Mouse (Mus musculus): ENCODE results near the gene Myo18b. TPM values are rescaled to one million over a fixed set of nuclear protein-coding genes. Genes with fewer than 3 reads are reported as not detected.
A peak's percentile ranks its signal among the peaks of the same experiment; 100 is the strongest.

Gene Myo18b
- polyA plus RNA-seq, 1 experiment from 2014 or later = 0.65 TPM

GRCm38 (mm10) chr5:112870729-112871128 lies 25.4 kb downstream of the Myo18b start:
- Histone ChIP-seq H3K4me2 (no peak overlapping the region), H3K36me3 (ENCODE audit: poor library complexity, severe bottlenecking) (no peaks in the 10 kb centered on the region), H3K4me1 (no peaks in the 10 kb centered on the region), H3K4me3 (no peak overlapping the region), H3K9ac (no peak overlapping the region), H3K9me3 (replicated peaks) (no peaks in the 10 kb centered on the region), H3K27ac (no peak overlapping the region), H3K27me3 (peaks cover 12% of the 10 kb centered on the region; the same call in 1 of the 2 replicates)
- WGBS = 19% methylated on average over 9 of the region's 9 CpGs
- ATAC-seq = peak; percentile 50; the same call in 1 of the 2 replicates

GRCm38 (mm10) chr5:112868620-112869019 lies 27.5 kb downstream of the Myo18b start:
- H3K36me3 ChIP-seq (ENCODE audit: poor library complexity, severe bottlenecking) = no peaks in the 10 kb centered on the region
- WGBS = 80% methylated on average over 5 of the region's 5 CpGs
- no peak overlapping the region for H3K9ac ChIP-seq
- no peaks in the 10 kb centered on the region for H3K9me3 ChIP-seq (replicated peaks)
- H3K4me2 ChIP-seq = no peak overlapping the region
- H3K27ac ChIP-seq = no peak overlapping the region
- H3K27me3 ChIP-seq = peaks cover 12% of the 10 kb centered on the region; the same call in 1 of the 2 replicates
- no peak overlapping the region for H3K4me3 ChIP-seq
- no peaks in the 10 kb centered on the region for H3K4me1 ChIP-seq
- no peak for ATAC-seq

- Histone ChIP-seq H3K27ac (no peak overlapping the region), H3K4me3 (no peak overlapping the region), H3K4me1 (no peaks in the 10 kb centered on the region), H3K9me3 (replicated peaks) (no peaks in the 10 kb centered on the region), H3K36me3 (ENCODE audit: poor library complexity, severe bottlenecking) (no peaks in the 10 kb centered on the region), H3K9ac (no peak overlapping the region), H3K27me3 (no peaks in the 10 kb centered on the region), H3K4me2 (no peak overlapping the region)
- WGBS = 51% methylated on average over 4 of the region's 4 CpGs
- ATAC-seq = 0 out of 2 replicates have a peak, but pooled peaks have one; percentile 24
These were observed 31.3 kb downstream of the Myo18b start for GRCm38 (mm10) chr5:112864719-112865367.

- Histone ChIP-seq H3K4me3 (no peak overlapping the region), H3K27ac (peak overlapping the region; percentile 45), H3K9me3 (replicated peaks) (no peaks in the 10 kb centered on the region), H3K36me3 (ENCODE audit: poor library complexity, severe bottlenecking) (no peaks in the 10 kb centered on the region), H3K27me3 (peaks cover 2% of the 10 kb centered on the region; the same call in 1 of the 2 replicates), H3K4me1 (0 out of 2 replicates have a peak, but pooled peaks cover 5% of the 10 kb centered on the region), H3K4me2 (no peak overlapping the region), H3K9ac (no peak overlapping the region)
- whole genome bisulfite sequencing = 34% methylated on average over 12 of the region's 12 CpGs
- peak; percentile 80 for ATAC-seq
These were observed 36.7 kb downstream of the Myo18b start for GRCm38 (mm10) chr5:112859379-112860035.

GRCm38 (mm10) chr5:112853179-112853578 lies 43.0 kb downstream of the Myo18b start:
- ATAC-seq = peak; percentile 82
- WGBS = 8% methylated on average over 8 of the region's 8 CpGs
- Histone ChIP-seq H3K4me1 (peaks cover 47% of the 10 kb centered on the region), H3K27me3 (peaks cover 2% of the 10 kb centered on the region; the same call in 1 of the 2 replicates), H3K9me3 (replicated peaks) (no peaks in the 10 kb centered on the region), H3K36me3 (ENCODE audit: poor library complexity, severe bottlenecking) (no peaks in the 10 kb centered on the region), H3K9ac (no peak overlapping the region), H3K4me2 (no peak overlapping the region), H3K4me3 (no peak overlapping the region), H3K27ac (peak overlapping the region; percentile 82)

GRCm38 (mm10) chr5:112851389-112851788 lies 44.8 kb downstream of the Myo18b start:
- peak overlapping the region; percentile 82 for H3K27ac ChIP-seq
- H3K9ac ChIP-seq = no peak overlapping the region
- WGBS = 9% methylated on average over 5 of the region's 5 CpGs
- no peak for ATAC-seq
- no peak overlapping the region for H3K4me3 ChIP-seq
- peaks cover 2% of the 10 kb centered on the region; the same call in 1 of the 2 replicates for H3K27me3 ChIP-seq
- no peak overlapping the region for H3K4me2 ChIP-seq
- peaks cover 53% of the 10 kb centered on the region for H3K4me1 ChIP-seq
- no peaks in the 10 kb centered on the region for H3K36me3 ChIP-seq (ENCODE audit: poor library complexity, severe bottlenecking)
- no peaks in the 10 kb centered on the region for H3K9me3 ChIP-seq (replicated peaks)

- Histone ChIP-seq H3K27ac (no peak overlapping the region), H3K9me3 (replicated peaks) (no peaks in the 10 kb centered on the region), H3K36me3 (ENCODE audit: poor library complexity, severe bottlenecking) (no peaks in the 10 kb centered on the region), H3K9ac (no peak overlapping the region), H3K4me3 (no peak overlapping the region), H3K4me2 (peak overlapping the region; percentile 37), H3K4me1 (peaks cover 59% of the 10 kb centered on the region), H3K27me3 (no peaks in the 10 kb centered on the region)
- ATAC-seq = no peak
- 2% methylated on average over 16 of the region's 16 CpGs for WGBS
These were observed 47.4 kb downstream of the Myo18b start for GRCm38 (mm10) chr5:112848586-112849280.

- Histone ChIP-seq H3K9ac (no peak overlapping the region), H3K4me2 (peak overlapping the region; percentile 37), H3K4me3 (no peak overlapping the region), H3K27ac (no peak overlapping the region), H3K27me3 (no peaks in the 10 kb centered on the region), H3K9me3 (replicated peaks) (no peaks in the 10 kb centered on the region), H3K36me3 (ENCODE audit: poor library complexity, severe bottlenecking) (no peaks in the 10 kb centered on the region), H3K4me1 (peaks cover 59% of the 10 kb centered on the region)
- no peak for ATAC-seq
- WGBS = 6% methylated on average over 25 of the region's 25 CpGs
These were observed 48.1 kb downstream of the Myo18b start for GRCm38 (mm10) chr5:112847985-112848542.

GRCm38 (mm10) chr5:112846146-112846545 lies 50.0 kb downstream of the Myo18b start:
- Histone ChIP-seq H3K4me1 (peaks cover 53% of the 10 kb centered on the region), H3K9me3 (replicated peaks) (no peaks in the 10 kb centered on the region), H3K36me3 (ENCODE audit: poor library complexity, severe bottlenecking) (no peaks in the 10 kb centered on the region), H3K27me3 (no peaks in the 10 kb centered on the region), H3K27ac (no peak overlapping the region), H3K4me3 (no peak overlapping the region), H3K4me2 (no peak overlapping the region), H3K9ac (no peak overlapping the region)
- ATAC-seq = no peak
- 77% methylated on average over 11 of the region's 11 CpGs for WGBS

- 0 out of 2 replicates have a peak overlapping the region, but pooled peaks have one; percentile 25 for H3K27ac ChIP-seq
- no peak overlapping the region for H3K4me2 ChIP-seq
- H3K9ac ChIP-seq = no peak overlapping the region
- 28% methylated on average over 3 of the region's 3 CpGs for WGBS
- H3K4me3 ChIP-seq = no peak overlapping the region
- no peaks in the 10 kb centered on the region for H3K36me3 ChIP-seq (ENCODE audit: poor library complexity, severe bottlenecking)
- peaks cover 48% of the 10 kb centered on the region for H3K4me1 ChIP-seq
- ATAC-seq = no peak
- H3K9me3 ChIP-seq (replicated peaks) = no peaks in the 10 kb centered on the region
- H3K27me3 ChIP-seq = no peaks in the 10 kb centered on the region
These were observed 51.7 kb downstream of the Myo18b start for GRCm38 (mm10) chr5:112844460-112844859.

GRCm38 (mm10) chr5:112843676-112844257 lies 52.4 kb downstream of the Myo18b start:
- Histone ChIP-seq H3K4me3 (no peak overlapping the region), H3K27ac (peak overlapping the region; percentile 72), H3K27me3 (no peaks in the 10 kb centered on the region), H3K36me3 (ENCODE audit: poor library complexity, severe bottlenecking) (no peaks in the 10 kb centered on the region), H3K4me2 (no peak overlapping the region), H3K9ac (no peak overlapping the region), H3K4me1 (peaks cover 41% of the 10 kb centered on the region), H3K9me3 (replicated peaks) (no peaks in the 10 kb centered on the region)
- ATAC-seq = peak; percentile 54; the same call in 1 of the 2 replicates
- 30% methylated on average over 6 of the region's 6 CpGs for WGBS

Data from forebrain, embryonic 13.5 days (tissue).